Mouse (Mus musculus): ENCODE measurements around the gene 5730596B20Rik.

5730596B20Rik gene

GRCm38 (mm10) chr6:52177061-52177735, at the start of gene 5730596B20Rik:
Gene 5730596B20Rik, plus strand, starts transcription at chr6:52177498.
- DNase-seq (ENCODE audit: low read depth, low spot score): no peak

GRCm38 (mm10) chr6:52137841-52138535, 39.3 kb upstream of the 5730596B20Rik start:
- peak; percentile 43 for DNase-seq (ENCODE audit: low read depth, low spot score)

GRCm38 (mm10) chr6:52138576-52138975, 38.7 kb upstream of the 5730596B20Rik start:
- no peak for DNase-seq (ENCODE audit: low read depth, low spot score)

- DNase-seq (ENCODE audit: low read depth, low spot score): no peak
Measured at GRCm38 (mm10) chr6:52139115-52139514, 38.2 kb upstream of the 5730596B20Rik start.

- DNase-seq (ENCODE audit: low read depth, low spot score): no peak
Measured at GRCm38 (mm10) chr6:52150401-52150966, 26.8 kb upstream of the 5730596B20Rik start.

- no peak for DNase-seq (ENCODE audit: low read depth, low spot score)
Measured at GRCm38 (mm10) chr6:52151571-52151970, 25.7 kb upstream of the 5730596B20Rik start.

GRCm38 (mm10) chr6:52152226-52153193, 24.8 kb upstream of the 5730596B20Rik start:
- no peak for DNase-seq (ENCODE audit: low read depth, low spot score)

GRCm38 (mm10) chr6:52153270-52153669, 24.0 kb upstream of the 5730596B20Rik start:
- DNase-seq (ENCODE audit: low read depth, low spot score): no peak

- DNase-seq (ENCODE audit: low read depth, low spot score): no peak
Measured at GRCm38 (mm10) chr6:52154044-52154443, 23.3 kb upstream of the 5730596B20Rik start.

- DNase-seq (ENCODE audit: low read depth, low spot score): no peak
Measured at GRCm38 (mm10) chr6:52155471-52155870, 21.8 kb upstream of the 5730596B20Rik start.

GRCm38 (mm10) chr6:52156551-52157200, 20.6 kb upstream of the 5730596B20Rik start:
- DNase-seq (ENCODE audit: low read depth, low spot score): no peak

- no peak for DNase-seq (ENCODE audit: low read depth, low spot score)
Measured at GRCm38 (mm10) chr6:52157466-52158275, 19.6 kb upstream of the 5730596B20Rik start.

- peak; percentile 36 for DNase-seq (ENCODE audit: low read depth, low spot score)
Measured at GRCm38 (mm10) chr6:52158276-52159051, 18.8 kb upstream of the 5730596B20Rik start, which contains the start of gene Hoxa1. Gene Hoxa1, minus strand, starts transcription at chr6:52158317.

- no peak for DNase-seq (ENCODE audit: low read depth, low spot score)
Measured at GRCm38 (mm10) chr6:52159164-52159761, 18.0 kb upstream of the 5730596B20Rik start.

- no peak for DNase-seq (ENCODE audit: low read depth, low spot score)
Measured at GRCm38 (mm10) chr6:52159979-52160378, 17.3 kb upstream of the 5730596B20Rik start.

- no peak for DNase-seq (ENCODE audit: low read depth, low spot score)
Measured at GRCm38 (mm10) chr6:52160511-52161335, 16.6 kb upstream of the 5730596B20Rik start.

- DNase-seq (ENCODE audit: low read depth, low spot score): no peak
Measured at GRCm38 (mm10) chr6:52161336-52162092, 15.8 kb upstream of the 5730596B20Rik start.

GRCm38 (mm10) chr6:52162093-52162380, 15.3 kb upstream of the 5730596B20Rik start:
- no peak for DNase-seq (ENCODE audit: low read depth, low spot score)
